Mouse (Mus musculus): ENCODE data around the gene Oas2.

GRCm38 (mm10) chr5:120749688-120750087, at the start of gene Oas2:
- no peak for TF ChIP-seq TCF12 (IDR thresholded peaks at IDR 0.05; ENCODE audit: insufficient read depth, poor library complexity, severe bottlenecking)
- no peak for TF ChIP-seq E2F4 (IDR thresholded peaks at IDR 0.05; ENCODE audit: insufficient read depth)
- no peak for TF ChIP-seq SRF (IDR thresholded peaks at IDR 0.05; ENCODE audit: control insufficient read depth, insufficient read length, low read depth)
- no peak for TF ChIP-seq POLR2A (IDR thresholded peaks at IDR 0.05; ENCODE audit: insufficient read length, low read depth)
